Mouse (Mus musculus): ENCODE measurements around the gene Kif1b. TPM values are rescaled to one million over a fixed set of nuclear protein-coding genes. Genes with fewer than 3 reads are reported as not detected.

The Kif1b gene
- polyA plus RNA-seq, 1 experiment, result 10.1 TPM

GRCm38 (mm10) chr4:149325411-149326162 lies 18.1 kb upstream of the Kif1b start:
- Histone ChIP-seq H3ac (ENCODE audit: control insufficient read depth, insufficient read length, low read depth) (no peak overlapping the region), H3K4me3 (ENCODE audit: insufficient read depth, poor library complexity, severe bottlenecking) (no peak overlapping the region), H3K79me3 (ENCODE audit: low read depth) (no peaks in the 10 kb centered on the region), H3K27me3 (ENCODE audit: control insufficient read depth, insufficient read depth, insufficient read length) (no peaks in the 10 kb centered on the region), H3K36me3 (ENCODE audit: control insufficient read depth, insufficient read depth) (peaks cover 24% of the 10 kb centered on the region), H3K79me2 (ENCODE audit: control insufficient read depth, insufficient read depth) (no peaks in the 10 kb centered on the region)
- TF ChIP-seq MYOG (IDR thresholded peaks at IDR 0.05; ENCODE audit: control insufficient read depth, extremely low read depth, insufficient read length) (no peak), MAX (IDR thresholded peaks at IDR 0.05) (no peak), USF1 (IDR thresholded peaks at IDR 0.05; ENCODE audit: low read depth) (no peak), CEBPB (IDR thresholded peaks at IDR 0.05; ENCODE audit: low read depth) (no peak), FOSL1 (IDR thresholded peaks at IDR 0.05; ENCODE audit: insufficient read depth, low read length, poor library complexity, severe bottlenecking) (no peak), MYOD1 (IDR thresholded peaks at IDR 0.05; ENCODE audit: control insufficient read depth, insufficient read length, low read depth) (no peak), CTCF (IDR thresholded peaks at IDR 0.05; ENCODE audit: control insufficient read depth, insufficient read depth, insufficient read length) (no peak)

- H3K4me3 ChIP-seq (ENCODE audit: insufficient read depth, poor library complexity, severe bottlenecking), result no peak overlapping the region
- H3K79me3 ChIP-seq (ENCODE audit: low read depth), result no peaks in the 10 kb centered on the region
- no peak overlapping the region for H3ac ChIP-seq (ENCODE audit: control insufficient read depth, insufficient read length, low read depth)
- H3K79me2 ChIP-seq (ENCODE audit: control insufficient read depth, insufficient read depth), result no peaks in the 10 kb centered on the region
- no peaks in the 10 kb centered on the region for H3K27me3 ChIP-seq (ENCODE audit: control insufficient read depth, insufficient read depth, insufficient read length)
- TF ChIP-seq MYOG (IDR thresholded peaks at IDR 0.05; ENCODE audit: control insufficient read depth, extremely low read depth, insufficient read length) (no peak), MAX (IDR thresholded peaks at IDR 0.05) (no peak), FOSL1 (IDR thresholded peaks at IDR 0.05; ENCODE audit: insufficient read depth, low read length, poor library complexity, severe bottlenecking) (no peak), MYOD1 (IDR thresholded peaks at IDR 0.05; ENCODE audit: control insufficient read depth, insufficient read length, low read depth) (no peak), USF1 (IDR thresholded peaks at IDR 0.05; ENCODE audit: low read depth) (no peak), CEBPB (IDR thresholded peaks at IDR 0.05; ENCODE audit: low read depth) (no peak), CTCF (IDR thresholded peaks at IDR 0.05; ENCODE audit: control insufficient read depth, insufficient read depth, insufficient read length) (no peak)
- H3K36me3 ChIP-seq (ENCODE audit: control insufficient read depth, insufficient read depth), result peaks cover 6% of the 10 kb centered on the region
Measured at GRCm38 (mm10) chr4:149323730-149324129, 16.2 kb upstream of the Kif1b start.

GRCm38 (mm10) chr4:149322718-149323117 lies 15.2 kb upstream of the Kif1b start:
- H3K4me3 ChIP-seq (ENCODE audit: insufficient read depth, poor library complexity, severe bottlenecking), result no peak overlapping the region
- no peak overlapping the region for H3ac ChIP-seq (ENCODE audit: control insufficient read depth, insufficient read length, low read depth)
- H3K79me3 ChIP-seq (ENCODE audit: low read depth), result no peaks in the 10 kb centered on the region
- no peaks in the 10 kb centered on the region for H3K79me2 ChIP-seq (ENCODE audit: control insufficient read depth, insufficient read depth)
- no peaks in the 10 kb centered on the region for H3K27me3 ChIP-seq (ENCODE audit: control insufficient read depth, insufficient read depth, insufficient read length)
- TF ChIP-seq CEBPB (IDR thresholded peaks at IDR 0.05; ENCODE audit: low read depth) (no peak), MYOD1 (IDR thresholded peaks at IDR 0.05; ENCODE audit: control insufficient read depth, insufficient read length, low read depth) (peak; percentile 23), CTCF (IDR thresholded peaks at IDR 0.05; ENCODE audit: control insufficient read depth, insufficient read depth, insufficient read length) (no peak), FOSL1 (IDR thresholded peaks at IDR 0.05; ENCODE audit: insufficient read depth, low read length, poor library complexity, severe bottlenecking) (no peak), USF1 (IDR thresholded peaks at IDR 0.05; ENCODE audit: low read depth) (no peak), MAX (IDR thresholded peaks at IDR 0.05) (no peak), MYOG (IDR thresholded peaks at IDR 0.05; ENCODE audit: control insufficient read depth, extremely low read depth, insufficient read length) (no peak)
- no peaks in the 10 kb centered on the region for H3K36me3 ChIP-seq (ENCODE audit: control insufficient read depth, insufficient read depth)

- no peak overlapping the region for H3ac ChIP-seq (ENCODE audit: control insufficient read depth, insufficient read length, low read depth)
- H3K4me3 ChIP-seq (ENCODE audit: insufficient read depth, poor library complexity, severe bottlenecking), result no peak overlapping the region
- H3K36me3 ChIP-seq (ENCODE audit: control insufficient read depth, insufficient read depth), result no peaks in the 10 kb centered on the region
- no peaks in the 10 kb centered on the region for H3K27me3 ChIP-seq (ENCODE audit: control insufficient read depth, insufficient read depth, insufficient read length)
- no peak for TF ChIP-seq MAX (IDR thresholded peaks at IDR 0.05)
- H3K79me3 ChIP-seq (ENCODE audit: low read depth), result no peaks in the 10 kb centered on the region
- no peaks in the 10 kb centered on the region for H3K79me2 ChIP-seq (ENCODE audit: control insufficient read depth, insufficient read depth)
Measured at GRCm38 (mm10) chr4:149322286-149322685, 14.8 kb upstream of the Kif1b start.

- Histone ChIP-seq H3K4me3 (ENCODE audit: insufficient read depth, poor library complexity, severe bottlenecking) (no peak overlapping the region), H3ac (ENCODE audit: control insufficient read depth, insufficient read length, low read depth) (no peak overlapping the region), H3K79me3 (ENCODE audit: low read depth) (no peaks in the 10 kb centered on the region), H3K79me2 (ENCODE audit: control insufficient read depth, insufficient read depth) (no peaks in the 10 kb centered on the region), H3K36me3 (ENCODE audit: control insufficient read depth, insufficient read depth) (no peaks in the 10 kb centered on the region), H3K27me3 (ENCODE audit: control insufficient read depth, insufficient read depth, insufficient read length) (no peaks in the 10 kb centered on the region)
- no peak for TF ChIP-seq CEBPB (IDR thresholded peaks at IDR 0.05; ENCODE audit: low read depth)
- TF ChIP-seq MYOG (IDR thresholded peaks at IDR 0.05; ENCODE audit: control insufficient read depth, extremely low read depth, insufficient read length), result no peak
- no peak for TF ChIP-seq MAX (IDR thresholded peaks at IDR 0.05)
- TF ChIP-seq USF1 (IDR thresholded peaks at IDR 0.05; ENCODE audit: low read depth), result no peak
- no peak for TF ChIP-seq CTCF (IDR thresholded peaks at IDR 0.05; ENCODE audit: control insufficient read depth, insufficient read depth, insufficient read length)
- no peak for TF ChIP-seq FOSL1 (IDR thresholded peaks at IDR 0.05; ENCODE audit: insufficient read depth, low read length, poor library complexity, severe bottlenecking)
- TF ChIP-seq MYOD1 (IDR thresholded peaks at IDR 0.05; ENCODE audit: control insufficient read depth, insufficient read length, low read depth), result no peak
Measured at GRCm38 (mm10) chr4:149319088-149319487, 11.6 kb upstream of the Kif1b start.

GRCm38 (mm10) chr4:149317387-149317786 lies 9.9 kb upstream of the Kif1b start:
- no peaks in the 10 kb centered on the region for H3K79me3 ChIP-seq (ENCODE audit: low read depth)
- no peaks in the 10 kb centered on the region for H3K79me2 ChIP-seq (ENCODE audit: control insufficient read depth, insufficient read depth)

More at GRCm38 (mm10) chr4:149317387-149317786, 9.9 kb upstream of the Kif1b start:
- TF ChIP-seq USF1 (IDR thresholded peaks at IDR 0.05; ENCODE audit: low read depth), result no peak
- TF ChIP-seq MYOD1 (IDR thresholded peaks at IDR 0.05; ENCODE audit: control insufficient read depth, insufficient read length, low read depth), result no peak
- no peak for TF ChIP-seq CEBPB (IDR thresholded peaks at IDR 0.05; ENCODE audit: low read depth)
- no peak for TF ChIP-seq MAX (IDR thresholded peaks at IDR 0.05)
- no peak for TF ChIP-seq FOSL1 (IDR thresholded peaks at IDR 0.05; ENCODE audit: insufficient read depth, low read length, poor library complexity, severe bottlenecking)
- TF ChIP-seq MYOG (IDR thresholded peaks at IDR 0.05; ENCODE audit: control insufficient read depth, extremely low read depth, insufficient read length), result no peak
- no peak for TF ChIP-seq CTCF (IDR thresholded peaks at IDR 0.05; ENCODE audit: control insufficient read depth, insufficient read depth, insufficient read length)
- Histone ChIP-seq H3ac (ENCODE audit: control insufficient read depth, insufficient read length, low read depth) (no peak overlapping the region), H3K27me3 (ENCODE audit: control insufficient read depth, insufficient read depth, insufficient read length) (no peaks in the 10 kb centered on the region), H3K4me3 (ENCODE audit: insufficient read depth, poor library complexity, severe bottlenecking) (no peak overlapping the region), H3K36me3 (ENCODE audit: control insufficient read depth, insufficient read depth) (no peaks in the 10 kb centered on the region)

All from C2C12 (cell line).